In genomic region chr19:4842611-4843010, GRCm38 (mm10) we compare ENCODE assay signal across 29 mouse cellular contexts. TPM values are rescaled to one million over a fixed set of nuclear protein-coding genes. Genes with fewer than 3 reads are reported as not detected.
DNase-seq lines count a peak whose midpoint lies in the region; ATAC-seq and TF ChIP-seq lines count a peak whose summit lies in the region.
"Had no signal": no experiment of that assay in that cellular context is flagged by ENCODE, and none has a peak within 500 bp of the region (broad histone marks: within the 10 kb centered on the region; RNA-seq: fewer than 3 reads in every experiment).

No protein-coding gene starts in this region.

- peaks cover 19% of the 10 kb centered on the region for H3K4me1 ChIP-seq in testis, adult 2 months (ENCODE audit: control insufficient read depth, insufficient read depth, low read length)
- H3K4me1 ChIP-seq in forebrain, embryonic 15.5 days, result peaks cover 16% of the 10 kb centered on the region

- TF ChIP-seq POLR2A in testis, adult 2 months (IDR thresholded peaks at IDR 0.05; ENCODE audit: control insufficient read depth, low read depth, low read length), result no peak

- no peak for DNase-seq in testis, postnatal 14 days (ENCODE audit: low spot score)
- DNase-seq in CD4-positive helper T cell, adult 2 months (ENCODE audit: low read depth, low spot score), result peak; percentile 40
- peak; percentile 6 for DNase-seq in T-cell, adult 2 months (ENCODE audit: low spot score)
- peak; percentile 53 for DNase-seq in naive thymus-derived CD4-positive, alpha-beta T cell, adult 2 months (ENCODE audit: low read depth)
- no peak for DNase-seq in kidney, adult 8-10 months
- DNase-seq: adrenal gland, adult 2 months; adrenal gland, postnatal 14 days; cerebellum, adult 11-12 months; cerebellum, adult 8-10 months; cerebellum, postnatal 10 days; cerebellum, postnatal 36 days; embryo, embryonic 11 days; gastrocnemius, postnatal 10 days; gastrocnemius, postnatal 36 days; heart, adult 2 months; heart, postnatal 14 days; heart, postnatal 4 days had no signal

- WGBS in forebrain, embryonic 15.5 days, result 79% methylated on average over 2 of the region's 2 CpGs

- H3K27ac ChIP-seq in testis, adult 2 months (ENCODE audit: control insufficient read depth, insufficient read depth, low read depth, low read length), result no peak overlapping the region
- no peak overlapping the region for H3K27ac ChIP-seq in forebrain, embryonic 15.5 days (replicated peaks)
- H3K27ac ChIP-seq: embryonic facial prominence, embryonic 10.5 days; embryonic facial prominence, embryonic 13.5 days; forebrain, embryonic 12.5 days; heart, adult 2 months; heart, embryonic 10.5 days; heart, embryonic 13.5 days; hindbrain, embryonic 14.5 days; hindbrain, postnatal 0 days had no signal

- no peaks in the 10 kb centered on the region; the same call in none of the 2 replicates for H3K36me3 ChIP-seq in testis, adult 2 months (ENCODE audit: control insufficient read depth, insufficient read depth, low read length)
- no peaks in the 10 kb centered on the region for H3K36me3 ChIP-seq in forebrain, embryonic 15.5 days
- H3K36me3 ChIP-seq: embryonic facial prominence, embryonic 10.5 days; embryonic facial prominence, embryonic 13.5 days; forebrain, embryonic 12.5 days; heart, embryonic 10.5 days; heart, embryonic 13.5 days had no signal

- no peaks in the 10 kb centered on the region for H3K9me3 ChIP-seq in forebrain, embryonic 15.5 days
- H3K9me3 ChIP-seq: embryonic facial prominence, embryonic 10.5 days; embryonic facial prominence, embryonic 13.5 days; forebrain, embryonic 12.5 days; heart, embryonic 10.5 days; heart, embryonic 13.5 days had no signal

- no peak for ATAC-seq in forebrain, embryonic 15.5 days (replicated peaks)
- ATAC-seq: forebrain, embryonic 16.5 days; hindbrain, postnatal 0 days had no signal

- TF ChIP-seq CTCF in testis, adult 2 months (IDR thresholded peaks at IDR 0.05; ENCODE audit: control insufficient read depth, insufficient read depth, insufficient replicate concordance, low read depth, low read length), result no peak

- peak overlapping the region; percentile 28; the same call in 1 of the 2 replicates for H3K4me3 ChIP-seq in testis, adult 2 months (ENCODE audit: control insufficient read depth, low read depth, low read length)
- no peak overlapping the region for H3K4me3 ChIP-seq in forebrain, embryonic 15.5 days
- H3K4me3 ChIP-seq: embryonic facial prominence, embryonic 10.5 days; embryonic facial prominence, embryonic 13.5 days; erythroblast, embryonic 14.5 days; forebrain, embryonic 12.5 days; heart, adult 2 months; heart, embryonic 10.5 days; heart, embryonic 13.5 days had no signal

- no peak overlapping the region for H3K9ac ChIP-seq in forebrain, embryonic 15.5 days (replicated peaks)
- H3K9ac ChIP-seq: embryonic facial prominence, embryonic 13.5 days; forebrain, embryonic 12.5 days; heart, embryonic 13.5 days; hindbrain, embryonic 14.5 days had no signal

- H3K27me3 ChIP-seq in testis, adult 2 months (ENCODE audit: control insufficient read depth, insufficient read depth, low read length), result no peaks in the 10 kb centered on the region
- peaks cover 18% of the 10 kb centered on the region for H3K27me3 ChIP-seq in forebrain, embryonic 15.5 days

- H3K4me2 ChIP-seq in forebrain, embryonic 15.5 days (replicated peaks), result no peak overlapping the region
- H3K4me2 ChIP-seq: embryonic facial prominence, embryonic 13.5 days; forebrain, embryonic 12.5 days; heart, embryonic 13.5 days; hindbrain, embryonic 14.5 days had no signal

RNA-seq across cellular contexts. Expression of gene Ccdc87, which starts 3.4 kb away (rescaled TPM):
- 39.4 and 40.3 TPM in 2 replicates for polyA plus RNA-seq in testis, adult 2 months (2012; rRNA removed)
- polyA plus RNA-seq in forebrain, embryonic 15.5 days (2015; fragmentation: Nextera tagmentation; extraction: Ambion mirVana), result 0.41 and 0.74 TPM in 2 replicates
- polyA plus RNA-seq: heart, embryonic 10.5 days; intestine, embryonic 14.5 days had no signal

RNA-seq across cellular contexts. Expression of gene Ccs, which starts 3.5 kb away (rescaled TPM):
- polyA plus RNA-seq in testis, adult 2 months (2012; rRNA removed), result 57.9 and 66.4 TPM in 2 replicates
- 36.9 and 39.6 TPM in 2 replicates for polyA plus RNA-seq in forebrain, embryonic 15.5 days (2015; fragmentation: Nextera tagmentation; extraction: Ambion mirVana)

RNA-seq across cellular contexts. Expression of gene Ctsf, which starts 12.3 kb away (rescaled TPM):
- 32.4 and 35.7 TPM in 2 replicates for polyA plus RNA-seq in testis, adult 2 months (2012; rRNA removed)
- polyA plus RNA-seq in forebrain, embryonic 15.5 days (2015; fragmentation: Nextera tagmentation; extraction: Ambion mirVana), result 56.8 and 61.7 TPM in 2 replicates

RNA-seq across cellular contexts. Expression of gene Rbm14, which starts 31.2 kb away (rescaled TPM):
- 44.0 and 45.7 TPM in 2 replicates for polyA plus RNA-seq in testis, adult 2 months (2012; rRNA removed)
- 81.4 and 84.6 TPM in 2 replicates for polyA plus RNA-seq in forebrain, embryonic 15.5 days (2015; fragmentation: Nextera tagmentation; extraction: Ambion mirVana)

RNA-seq across cellular contexts. Expression of gene Gm21992, which starts 31.2 kb away (rescaled TPM):
- 5.9 and 9.4 TPM in 2 replicates for polyA plus RNA-seq in testis, adult 2 months (2012; rRNA removed)
- polyA plus RNA-seq in forebrain, embryonic 15.5 days (2015; fragmentation: Nextera tagmentation; extraction: Ambion mirVana), result 31.3 and 43.7 TPM in 2 replicates

Comparison
In these comparisons a context has a peak if more than half of its experiments do, and no peak if none do; other contexts are left out.
1. DNase-seq: peak in CD4-positive helper T cell, adult 2 months (single experiment), T-cell, adult 2 months (single experiment) and naive thymus-derived CD4-positive, alpha-beta T cell, adult 2 months (single experiment); none in testis, postnatal 14 days (single experiment) and kidney, adult 8-10 months (0 of 2).
2. RNA of gene Ccdc87, which starts 3.4 kb away (polyA plus RNA-seq): 39.4 to 40.3 TPM in testis, adult 2 months; 0.41 to 0.74 TPM in forebrain, embryonic 15.5 days; every median in the first group is over 10 times any median in the second.